Mouse (Mus musculus) cerebellum, adult 11 months (tissue): ENCODE results near the gene Atp1b4.
"Not testable (repeated sequence)": the region's sequence is repeated elsewhere in the genome, so short reads cannot be mapped to it uniquely, and the experiment has no call there.

Source experiments
- DNase-seq: peaks from one replicate; pipeline ENCODE4 v3.0.0; 2022

The Atp1b4 gene

GRCm38 (mm10) chrX:38315884-38316283, at the start of gene Atp1b4:
TSS of gene Atp1b4 (plus strand) at chrX:38316184.
- DNase-seq = no peak

- DNase-seq = no peak
These were observed 7.4 kb upstream of the Atp1b4 start for GRCm38 (mm10) chrX:38308597-38308996.

- DNase-seq = no peak
These were observed 4.9 kb upstream of the Atp1b4 start for GRCm38 (mm10) chrX:38311054-38311453.

- DNase-seq = no peak
These were observed 2.9 kb upstream of the Atp1b4 start for GRCm38 (mm10) chrX:38312910-38313625.

GRCm38 (mm10) chrX:38313626-38314210, 2.3 kb upstream of the Atp1b4 start:
- no peak for DNase-seq

GRCm38 (mm10) chrX:38330695-38331406, 14.9 kb downstream of the Atp1b4 start:
- no peak for DNase-seq

GRCm38 (mm10) chrX:38334329-38335279, 18.6 kb downstream of the Atp1b4 start:
- DNase-seq = no peak

GRCm38 (mm10) chrX:38362016-38362415, 46.0 kb downstream of the Atp1b4 start:
- no peak for DNase-seq

- not testable (repeated sequence) for DNase-seq
These were observed 48.6 kb downstream of the Atp1b4 start for GRCm38 (mm10) chrX:38364621-38365020.

GRCm38 (mm10) chrX:38373169-38373568, 57.2 kb downstream of the Atp1b4 start:
- DNase-seq = not testable (repeated sequence)
